Mouse (Mus musculus) brain, embryonic 14.5 days (tissue): ENCODE data around the gene Casp7.

Source experiments
- CTCF ChIP-seq: fragments of 200-500 bp; IDR thresholded peaks from 2 replicates; pipeline ENCODE4 v1.5.1; 2012; ENCODE audit warnings: inconsistent platforms, mild to moderate bottlenecking, moderate library complexity, borderline replicate concordance; ENCODE audit not compliant: insufficient read depth, insufficient read length; ENCODE audit errors: extremely low read depth
- POLR2A ChIP-seq: fragments of 200-500 bp; IDR thresholded peaks from 2 replicates; pipeline ENCODE4 v1.6.1; 2012; ENCODE audit warnings: mild to moderate bottlenecking, inconsistent platforms, borderline replicate concordance; ENCODE audit not compliant: poor library complexity, insufficient read depth, insufficient read length, severe bottlenecking; ENCODE audit errors: extremely low read depth

GRCm38 (mm10) chr19:56400200-56400599, 3.3 kb downstream of the Casp7 start:
- no peak for TF ChIP-seq CTCF
- TF ChIP-seq POLR2A = no peak
